17 mouse cellular contexts compared by ENCODE assay signal in the genomic region with DNA sequence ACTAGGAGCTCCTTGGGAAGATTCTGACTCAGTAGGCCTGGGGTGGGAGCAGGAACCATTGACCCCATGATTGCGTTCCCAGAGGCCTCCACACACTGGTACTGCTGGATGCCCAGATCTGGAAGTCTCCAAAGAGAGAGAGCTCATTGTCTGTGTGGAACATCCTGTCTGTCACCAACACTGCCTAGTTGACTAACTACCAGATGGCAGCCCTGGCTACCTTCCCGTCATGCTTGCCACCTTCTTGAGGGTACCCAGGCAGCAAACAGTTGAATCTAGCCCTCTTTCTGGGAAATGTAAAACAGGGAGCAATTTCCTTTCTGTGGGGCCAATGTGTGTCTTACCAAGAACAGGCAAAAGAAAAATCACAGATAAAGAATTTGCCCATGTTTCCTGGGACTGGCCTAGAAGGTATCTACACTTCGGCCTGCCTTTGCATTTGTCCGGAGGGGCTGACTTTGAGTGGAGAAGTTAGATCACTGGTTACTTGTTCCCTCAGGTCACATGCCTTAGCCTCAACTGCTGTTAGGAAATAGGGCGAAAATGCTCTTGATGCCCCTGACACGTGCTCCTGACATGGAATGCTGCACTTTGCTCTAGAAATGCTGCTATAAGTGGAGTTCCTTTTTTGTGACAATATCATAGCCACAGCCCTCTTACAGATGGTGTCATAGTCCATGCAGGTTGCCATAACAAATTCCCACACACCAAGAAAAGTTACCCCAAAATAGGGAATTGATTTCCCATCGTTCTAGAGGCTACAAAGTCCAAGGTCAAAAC. TPM values are rescaled to one million over a fixed set of nuclear protein-coding genes. Genes with fewer than 3 reads are reported as not detected.
DNase-seq lines count a peak whose midpoint lies in the region; ATAC-seq lines count a peak whose summit lies in the region.
"Had no signal": no experiment of that assay in that cellular context is flagged by ENCODE, and none has a peak within 500 bp of the region (broad histone marks: within the 10 kb centered on the region; RNA-seq: fewer than 3 reads in every experiment).

No protein-coding gene starts in this region.

- H3K36me3 ChIP-seq in forebrain, embryonic 16.5 days (ENCODE audit: control insufficient read depth, insufficient read depth): no peaks in the 10 kb centered on the region
- H3K36me3 ChIP-seq in forebrain, embryonic 14.5 days (ENCODE audit: control insufficient read depth, insufficient read depth, low read length): no peaks in the 10 kb centered on the region
- no peaks in the 10 kb centered on the region for H3K36me3 ChIP-seq in macrophage (ENCODE audit: inconsistent target)
- H3K36me3 ChIP-seq in limb, embryonic 10.5 days: no peaks in the 10 kb centered on the region

- DNase-seq in forebrain, embryonic 14.5 days (ENCODE audit: low spot score): no peak
- peak; percentile 55 for DNase-seq in lung, postnatal 36 days
- no peak for DNase-seq in lung, postnatal 10 days
- DNase-seq in limb, embryonic 10.5 days (ENCODE audit: low spot score): no peak
- DNase-seq in retina, embryonic 14.5 days (ENCODE audit: low spot score): no peak
- no peak for DNase-seq in heart, postnatal 25 days (ENCODE audit: low spot score)
- DNase-seq: thymus, postnatal 4 days had no signal

- ATAC-seq in forebrain, embryonic 16.5 days: 0 out of 2 replicates have a peak, but pooled peaks have one; percentile 22
- no peak for ATAC-seq in forebrain, embryonic 14.5 days
- ATAC-seq: hindbrain, postnatal 0 days; Patski had no signal

- 90% methylated on average over 7 of the region's 7 CpGs for WGBS in forebrain, embryonic 16.5 days
- WGBS in forebrain, embryonic 14.5 days: 90% methylated on average over 7 of the region's 7 CpGs
- 74% methylated on average over 7 of the region's 7 CpGs for WGBS in macrophage (ENCODE audit: missing documents)
- 93% methylated on average over 7 of the region's 7 CpGs for WGBS in limb, embryonic 10.5 days

- no peak overlapping the region for H3K9ac ChIP-seq in forebrain, embryonic 16.5 days (replicated peaks; ENCODE audit: low read depth, low read length)
- no peak overlapping the region for H3K9ac ChIP-seq in forebrain, embryonic 14.5 days (ENCODE audit: low read length)
- H3K9ac ChIP-seq: liver, embryonic 14.5 days had no signal

- 0 out of 2 replicates have a peak, but pooled peaks cover 6% of the 10 kb centered on the region for H3K4me1 ChIP-seq in forebrain, embryonic 16.5 days (replicated peaks; ENCODE audit: control insufficient read depth, insufficient read depth, low read length)
- no peaks in the 10 kb centered on the region; the same call in 1 of the 2 replicates for H3K4me1 ChIP-seq in forebrain, embryonic 14.5 days (ENCODE audit: control insufficient read depth, insufficient read depth, low read length)
- H3K4me1 ChIP-seq in limb, embryonic 10.5 days: peaks cover 23% of the 10 kb centered on the region

- no peaks in the 10 kb centered on the region for H3K27me3 ChIP-seq in forebrain, embryonic 16.5 days (replicated peaks; ENCODE audit: control insufficient read depth, insufficient read depth, low read length)
- H3K27me3 ChIP-seq in forebrain, embryonic 14.5 days (replicated peaks; ENCODE audit: control insufficient read depth, insufficient read depth, low read length): no peaks in the 10 kb centered on the region
- peaks cover 5% of the 10 kb centered on the region for H3K27me3 ChIP-seq in limb, embryonic 10.5 days (ENCODE audit: low read depth, poor library complexity, severe bottlenecking)
- H3K27me3 ChIP-seq: Patski had no signal

- no peaks in the 10 kb centered on the region for H3K9me3 ChIP-seq in forebrain, embryonic 16.5 days (ENCODE audit: control insufficient read depth, low read length)
- H3K9me3 ChIP-seq in forebrain, embryonic 14.5 days (replicated peaks; ENCODE audit: control insufficient read depth, low read length): no peaks in the 10 kb centered on the region
- no peaks in the 10 kb centered on the region for H3K9me3 ChIP-seq in limb, embryonic 10.5 days (replicated peaks)
- H3K9me3 ChIP-seq: megakaryocyte, embryonic 14.5 days had no signal

- no peaks in the 10 kb centered on the region for H3K79me2 ChIP-seq in macrophage (ENCODE audit: inconsistent target)

- H3K27ac ChIP-seq in forebrain, embryonic 16.5 days (ENCODE audit: low read length): no peak overlapping the region
- no peak overlapping the region for H3K27ac ChIP-seq in forebrain, embryonic 14.5 days (ENCODE audit: low read depth, low read length)
- H3K27ac ChIP-seq in macrophage: peak overlapping the region; percentile 39; the same call in 1 of the 2 replicates
- H3K27ac ChIP-seq in limb, embryonic 10.5 days: no peak overlapping the region
- H3K27ac ChIP-seq: heart, adult 2 months; hindbrain, postnatal 0 days; kidney, postnatal 0 days; liver, embryonic 14.5 days; stomach, postnatal 0 days had no signal

- intact Hi-C loops in heart, postnatal 25 days (cut with DNase I): no loop called here

- no peak overlapping the region for H3K4me3 ChIP-seq in forebrain, embryonic 16.5 days (replicated peaks; ENCODE audit: low read length)
- H3K4me3 ChIP-seq in forebrain, embryonic 14.5 days (ENCODE audit: low read depth, low read length): no peak overlapping the region
- H3K4me3 ChIP-seq in macrophage (ENCODE audit: inconsistent target): no peak overlapping the region
- no peak overlapping the region for H3K4me3 ChIP-seq in limb, embryonic 10.5 days
- H3K4me3 ChIP-seq: erythroblast, embryonic 14.5 days; heart, adult 2 months; megakaryocyte, embryonic 14.5 days had no signal

- no peak overlapping the region for H3K4me2 ChIP-seq in forebrain, embryonic 16.5 days (ENCODE audit: low read length)
- H3K4me2 ChIP-seq in forebrain, embryonic 14.5 days (ENCODE audit: low read length): no peak overlapping the region

RNA-seq across cellular contexts. Expression of gene Fhdc1, which starts 40.6 kb away (rescaled TPM):
- 1.8 and 3.2 TPM in 2 replicates for polyA plus RNA-seq in forebrain, embryonic 16.5 days (2015; fragmentation: Nextera tagmentation; extraction: Ambion mirVana)
- polyA plus RNA-seq in forebrain, embryonic 14.5 days (2014; fragmentation: Nextera tagmentation; extraction: Ambion mirVana): 1.3 and 2.8 TPM in 2 replicates
- total RNA-seq in macrophage (2018; cell fraction: chromatin; rRNA removed): 1 to 10 TPM in 7 of 26 experiments, under 1 TPM in 16, not detected in 3; 0.17 to 2.2 (median 0.73) TPM
- 1 to 10 TPM in 1 of 26 experiments, under 1 TPM in 21, not detected in 4; under 0.01 to 1.0 (median 0.14) TPM for total RNA-seq in macrophage (2018; cell fraction: cytosol; rRNA removed)
- 1 to 10 TPM in 6 of 26 experiments, under 1 TPM in 18, not detected in 2; 0.12 to 2.3 (median 0.51) TPM for total RNA-seq in macrophage (2018; cell fraction: nucleus; rRNA removed)
- 0.11 to 1.0 TPM (median 1.0 TPM) in 3 replicates for polyA plus RNA-seq in macrophage (2018)
- polyA plus RNA-seq in limb, embryonic 10.5 days (2016; fragmentation: Nextera tagmentation; extraction: Ambion mirVana): 1.2 and 2.2 TPM in 2 replicates
- under 1 TPM; 0.59 to 0.62 TPM for total RNA-seq in heart, postnatal 25 days (2021)
